Comparison of ENCODE assay signal across 15 mouse cellular contexts in the genomic region with DNA sequence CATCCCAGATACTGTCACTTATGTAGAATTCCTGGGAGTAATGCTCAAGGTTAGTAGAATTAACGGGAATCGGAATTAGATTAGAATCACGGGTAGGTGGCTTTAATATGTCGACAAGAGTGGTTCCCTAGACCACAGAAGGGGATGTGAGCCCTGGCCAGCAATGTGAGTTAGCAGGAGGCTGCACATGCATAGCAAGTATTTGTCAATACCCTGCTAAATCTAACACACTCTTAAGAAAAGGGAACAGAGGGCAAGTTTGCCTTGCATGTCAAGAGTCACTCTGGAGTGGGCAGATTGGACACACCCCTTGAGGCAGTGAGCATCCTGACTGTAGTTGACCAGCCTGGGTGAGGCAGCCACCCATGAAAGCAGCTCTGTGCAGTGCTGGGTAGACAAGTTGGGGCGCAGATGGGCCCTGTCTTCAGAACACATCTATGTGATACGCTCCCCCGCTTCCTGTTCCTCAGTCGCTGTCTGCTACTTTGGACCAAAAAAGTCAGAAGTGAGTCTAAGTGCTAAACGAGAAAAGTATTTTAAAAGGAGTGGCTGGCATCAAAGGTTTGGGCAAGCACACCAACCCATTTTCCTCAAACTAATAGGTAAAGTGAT.
"Had no signal": no experiment of that assay in that cellular context is flagged by ENCODE, and none has a peak within 500 bp of the region (broad histone marks: within the 10 kb centered on the region; RNA-seq: fewer than 3 reads in every experiment).

No protein-coding gene starts in this region.

- H3K9me3 ChIP-seq: intestine, embryonic 15.5 days; limb, embryonic 10.5 days; liver, embryonic 15.5 days; neural tube, embryonic 15.5 days had no signal

- H3K27ac ChIP-seq: intestine, embryonic 15.5 days; left cerebral cortex, adult 2 months; limb, embryonic 10.5 days; liver, embryonic 15.5 days had no signal

- H3K4me3 ChIP-seq: intestine, embryonic 15.5 days; left cerebral cortex, adult 2 months; limb, embryonic 10.5 days; liver, embryonic 15.5 days; myocyte; neural tube, embryonic 15.5 days had no signal

- H3K4me1 ChIP-seq: intestine, embryonic 15.5 days had no signal

- H3K36me3 ChIP-seq: intestine, embryonic 15.5 days; limb, embryonic 10.5 days; liver, embryonic 15.5 days had no signal

- H3K27me3 ChIP-seq: intestine, embryonic 15.5 days; liver, embryonic 15.5 days; neural tube, embryonic 15.5 days had no signal

- ATAC-seq: intestine, embryonic 15.5 days; lung, postnatal 0 days had no signal

- H3K4me2 ChIP-seq: intestine, embryonic 15.5 days; liver, embryonic 11.5 days; liver, embryonic 15.5 days; neural tube, embryonic 15.5 days had no signal

- DNase-seq: kidney, adult 18-20 months; kidney, postnatal 14 days; lung, adult 2 months; lung, postnatal 36 days; right cerebral cortex, adult 18-20 months; right cerebral cortex, postnatal 25 days; thymus, postnatal 36 days had no signal

- H3K9ac ChIP-seq: intestine, embryonic 15.5 days; liver, embryonic 15.5 days; neural tube, embryonic 15.5 days had no signal
